Mouse (Mus musculus): Measurements from ENCODE around the gene Abca2. TPM values are rescaled to one million over a fixed set of nuclear protein-coding genes. Genes with fewer than 3 reads are reported as not detected.

Gene Abca2
- 30.0 and 52.4 TPM in 2 replicates for polyA plus RNA-seq (2012; ENCODE audit: insufficient read depth, insufficient read length, missing spikeins)

DNA sequence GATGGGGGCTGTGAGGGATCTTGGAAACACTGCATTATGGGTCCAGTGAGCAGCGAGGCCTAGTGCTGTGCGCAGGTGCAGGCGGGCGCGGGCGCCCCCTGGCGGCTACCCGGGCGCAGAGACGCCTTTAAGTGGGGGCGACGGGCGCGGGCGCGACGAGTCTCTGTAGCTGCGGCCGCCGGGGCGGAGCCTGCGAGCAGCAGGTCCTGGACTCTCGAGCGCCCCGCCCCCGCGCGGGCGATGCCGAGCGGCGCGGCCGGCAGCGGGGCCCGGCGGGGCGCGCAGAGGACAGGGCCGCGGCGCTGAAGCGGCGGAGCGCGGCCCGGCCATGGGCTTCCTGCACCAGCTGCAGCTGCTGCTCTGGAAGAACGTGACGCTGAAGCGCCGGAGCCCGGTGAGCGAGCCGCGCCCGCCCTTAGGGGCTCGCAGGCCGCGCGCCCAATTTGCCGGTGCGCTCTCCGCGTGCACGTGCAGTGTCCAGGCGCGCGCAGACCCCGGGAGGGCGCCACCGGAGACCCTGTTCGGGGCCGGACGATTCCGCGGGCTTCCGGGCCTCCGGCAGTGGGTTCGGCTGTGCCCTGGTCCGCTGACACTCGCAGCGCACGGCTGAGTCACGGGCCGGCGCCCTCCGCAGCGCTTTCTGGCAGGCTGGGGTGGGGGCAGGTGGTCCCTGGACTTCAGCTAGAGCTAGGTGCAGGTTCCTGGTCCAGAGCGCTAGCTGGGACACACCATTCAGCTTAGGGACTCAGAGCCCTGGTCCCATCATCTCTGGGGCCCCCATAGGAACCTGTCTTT, at the start of gene Abca2:
Gene Abca2, plus strand, starts transcription at position 262 of the 795 bp plus-strand sequence.
- Histone ChIP-seq H3K27ac (replicated peaks; ENCODE audit: low read depth, low read length) (no peak within 1 kb of the TSS), H3K4me3 (ENCODE audit: insufficient read depth, low read depth, low read length) (peak within 1 kb of the TSS; percentile 76), H3K4me1 (ENCODE audit: control insufficient read depth, insufficient read depth, insufficient read length, low read length) (peaks cover 2% of the 10 kb centered on the region; the same call in 1 of the 2 replicates)

- no peak overlapping the region for H3K27ac ChIP-seq (replicated peaks; ENCODE audit: low read depth, low read length)
- H3K4me3 ChIP-seq (ENCODE audit: insufficient read depth, low read depth, low read length): no peak overlapping the region
- H3K4me1 ChIP-seq (ENCODE audit: control insufficient read depth, insufficient read depth, insufficient read length, low read length): no peaks in the 10 kb centered on the region
These were observed 44.0 kb upstream of the Abca2 start for GRCm38 (mm10) chr2:25384492-25384891.

DNA sequence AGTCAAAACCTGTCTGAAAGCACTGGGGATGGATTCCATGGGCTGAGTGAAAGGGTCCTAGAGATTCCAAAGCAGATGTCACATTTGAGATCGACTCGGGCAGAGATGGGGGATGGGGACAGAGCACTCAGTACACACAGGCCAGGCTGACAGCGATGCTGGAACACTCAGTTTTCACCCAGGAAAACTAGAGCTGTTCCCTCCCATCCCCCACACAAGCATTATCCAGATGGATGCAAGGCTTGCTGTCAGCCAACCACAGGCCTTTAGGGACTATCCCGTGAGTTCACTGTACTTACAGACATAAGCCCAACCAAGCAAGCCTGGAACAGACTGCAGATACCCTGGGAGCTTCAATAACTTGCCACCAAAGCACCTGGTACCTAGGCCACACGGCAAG, 37.2 kb upstream of the Abca2 start:
- Histone ChIP-seq H3K27ac (replicated peaks; ENCODE audit: low read depth, low read length) (no peak overlapping the region), H3K4me1 (ENCODE audit: control insufficient read depth, insufficient read depth, insufficient read length, low read length) (peaks cover under 1% of the 10 kb centered on the region; the same call in 1 of the 2 replicates), H3K4me3 (ENCODE audit: insufficient read depth, low read depth, low read length) (no peak overlapping the region)

GRCm38 (mm10) chr2:25394281-25395221, 34.0 kb upstream of the Abca2 start:
- peak overlapping the region; percentile 32; the same call in 1 of the 2 replicates for H3K27ac ChIP-seq (replicated peaks; ENCODE audit: low read depth, low read length)
- H3K4me1 ChIP-seq (ENCODE audit: control insufficient read depth, insufficient read depth, insufficient read length, low read length): peaks cover 4% of the 10 kb centered on the region; the same call in 1 of the 2 replicates
- H3K4me3 ChIP-seq (ENCODE audit: insufficient read depth, low read depth, low read length): no peak overlapping the region

GRCm38 (mm10) chr2:25395721-25396596, 32.5 kb upstream of the Abca2 start, which contains the start of gene Entpd2:
TSS of gene Entpd2 (plus strand) at chr2:25395874.
- peak within 1 kb of the TSS; percentile 65 for H3K4me3 ChIP-seq (ENCODE audit: insufficient read depth, low read depth, low read length)
- H3K27ac ChIP-seq (replicated peaks; ENCODE audit: low read depth, low read length): 0 out of 2 replicates have a peak within 1 kb of the TSS, but pooled peaks have one; percentile 13
- peaks cover 4% of the 10 kb centered on the region; the same call in 1 of the 2 replicates for H3K4me1 ChIP-seq (ENCODE audit: control insufficient read depth, insufficient read depth, insufficient read length, low read length)

DNA sequence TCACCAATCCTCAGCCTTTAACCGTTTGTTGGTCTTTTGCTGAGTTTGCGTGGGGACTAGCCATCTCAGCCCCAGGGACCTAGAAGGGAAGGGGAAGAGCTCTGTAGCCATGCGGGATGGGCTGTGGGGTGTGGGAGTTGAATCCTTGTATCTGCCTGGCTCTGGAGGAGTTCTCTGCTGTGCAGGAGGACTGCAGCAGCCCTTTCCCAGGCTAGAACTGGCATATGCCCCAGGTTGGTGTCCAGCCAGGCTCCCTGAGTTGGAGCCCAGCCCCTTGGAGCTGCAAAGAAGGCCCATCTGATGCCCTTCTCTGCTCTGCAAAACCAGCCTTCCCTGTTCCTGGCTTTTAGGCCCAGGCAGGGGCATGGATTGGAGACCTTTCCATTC, 31.9 kb upstream of the Abca2 start:
- 0 out of 2 replicates have a peak overlapping the region, but pooled peaks have one; percentile 13 for H3K27ac ChIP-seq (replicated peaks; ENCODE audit: low read depth, low read length)
- H3K4me3 ChIP-seq (ENCODE audit: insufficient read depth, low read depth, low read length): peak overlapping the region; percentile 65
- peaks cover 4% of the 10 kb centered on the region; the same call in 1 of the 2 replicates for H3K4me1 ChIP-seq (ENCODE audit: control insufficient read depth, insufficient read depth, insufficient read length, low read length)

DNA sequence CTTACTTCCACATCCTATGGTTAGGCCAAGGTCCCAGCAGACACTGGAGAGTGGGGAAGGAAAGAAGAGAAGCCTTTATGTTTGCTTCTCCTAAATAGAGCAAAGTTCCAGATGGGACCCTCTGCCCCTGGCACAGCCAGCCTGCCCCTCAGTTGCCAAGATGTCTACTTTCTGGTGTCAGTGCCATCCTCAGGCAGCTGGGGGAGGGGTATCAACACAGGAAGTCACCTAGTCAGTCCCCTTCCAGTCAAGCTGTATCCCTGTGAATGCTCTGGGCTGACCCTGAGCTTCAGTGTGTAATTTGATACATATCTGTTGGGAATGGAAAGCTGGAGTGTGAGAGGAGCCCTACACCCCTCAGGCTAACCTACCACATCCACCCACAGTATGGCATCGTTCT, 31.5 kb upstream of the Abca2 start:
- no peak overlapping the region for H3K4me3 ChIP-seq (ENCODE audit: insufficient read depth, low read depth, low read length)
- H3K4me1 ChIP-seq (ENCODE audit: control insufficient read depth, insufficient read depth, insufficient read length, low read length): peaks cover 4% of the 10 kb centered on the region; the same call in 1 of the 2 replicates
- no peak overlapping the region for H3K27ac ChIP-seq (replicated peaks; ENCODE audit: low read depth, low read length)

DNA sequence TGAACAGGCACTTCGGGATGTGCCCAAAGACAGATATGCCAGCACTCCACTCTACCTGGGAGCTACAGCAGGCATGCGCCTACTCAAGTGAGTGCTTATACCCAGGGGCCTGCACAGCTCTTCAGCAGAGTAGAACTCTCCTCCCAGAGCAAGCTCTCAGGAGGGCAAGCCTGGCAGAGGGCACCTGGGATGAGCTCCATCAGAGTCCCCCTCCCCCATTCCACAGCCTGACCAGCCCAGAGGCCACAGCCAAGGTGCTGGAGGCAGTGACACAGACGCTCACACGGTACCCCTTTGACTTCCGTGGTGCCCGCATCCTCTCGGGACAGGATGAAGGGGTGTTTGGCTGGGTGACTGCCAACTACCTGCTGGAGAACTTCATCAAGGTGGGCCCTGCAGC, 30.4 kb upstream of the Abca2 start:
- H3K4me3 ChIP-seq (ENCODE audit: insufficient read depth, low read depth, low read length): no peak overlapping the region
- H3K4me1 ChIP-seq (ENCODE audit: control insufficient read depth, insufficient read depth, insufficient read length, low read length): peaks cover 4% of the 10 kb centered on the region; the same call in 1 of the 2 replicates
- H3K27ac ChIP-seq (replicated peaks; ENCODE audit: low read depth, low read length): no peak overlapping the region

- Histone ChIP-seq H3K4me3 (ENCODE audit: insufficient read depth, low read depth, low read length) (no peak within 1 kb of the TSS), H3K4me1 (ENCODE audit: control insufficient read depth, insufficient read depth, insufficient read length, low read length) (peaks cover 4% of the 10 kb centered on the region; the same call in 1 of the 2 replicates), H3K27ac (replicated peaks; ENCODE audit: low read depth, low read length) (no peak within 1 kb of the TSS)
These were observed 29.5 kb upstream of the Abca2 start, which contains the start of gene Npdc1 for GRCm38 (mm10) chr2:25399051-25399450. TSS of gene Npdc1 (plus strand) at chr2:25399351.

GRCm38 (mm10) chr2:25400291-25400690, 28.2 kb upstream of the Abca2 start:
- Histone ChIP-seq H3K4me3 (ENCODE audit: insufficient read depth, low read depth, low read length) (peak overlapping the region; percentile 42), H3K4me1 (ENCODE audit: control insufficient read depth, insufficient read depth, insufficient read length, low read length) (peaks cover 4% of the 10 kb centered on the region; the same call in 1 of the 2 replicates), H3K27ac (replicated peaks; ENCODE audit: low read depth, low read length) (no peak overlapping the region; the same call in 1 of the 2 replicates)

DNA sequence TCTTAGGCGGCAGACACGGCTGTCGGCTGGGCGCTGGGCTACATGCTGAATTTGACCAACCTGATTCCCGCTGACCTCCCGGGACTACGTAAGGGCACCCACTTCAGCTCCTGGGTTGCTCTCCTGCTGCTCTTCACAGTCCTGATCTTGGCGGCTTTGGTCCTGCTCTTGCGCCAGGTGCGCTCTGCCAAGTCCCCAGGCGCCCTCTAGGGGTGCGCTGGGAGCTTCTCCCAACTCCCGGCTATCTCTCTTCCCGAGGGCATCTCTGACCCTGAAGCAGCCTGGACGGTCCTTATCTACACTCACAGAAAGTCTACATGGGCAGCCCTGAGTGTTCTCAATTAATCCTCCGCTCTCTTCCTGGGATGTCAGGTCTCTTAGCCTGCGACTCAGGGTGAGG, 27.7 kb upstream of the Abca2 start:
- Histone ChIP-seq H3K4me1 (ENCODE audit: control insufficient read depth, insufficient read depth, insufficient read length, low read length) (peaks cover 4% of the 10 kb centered on the region; the same call in 1 of the 2 replicates), H3K4me3 (ENCODE audit: insufficient read depth, low read depth, low read length) (peak overlapping the region; percentile 42), H3K27ac (replicated peaks; ENCODE audit: low read depth, low read length) (no peak overlapping the region; the same call in 1 of the 2 replicates)

DNA sequence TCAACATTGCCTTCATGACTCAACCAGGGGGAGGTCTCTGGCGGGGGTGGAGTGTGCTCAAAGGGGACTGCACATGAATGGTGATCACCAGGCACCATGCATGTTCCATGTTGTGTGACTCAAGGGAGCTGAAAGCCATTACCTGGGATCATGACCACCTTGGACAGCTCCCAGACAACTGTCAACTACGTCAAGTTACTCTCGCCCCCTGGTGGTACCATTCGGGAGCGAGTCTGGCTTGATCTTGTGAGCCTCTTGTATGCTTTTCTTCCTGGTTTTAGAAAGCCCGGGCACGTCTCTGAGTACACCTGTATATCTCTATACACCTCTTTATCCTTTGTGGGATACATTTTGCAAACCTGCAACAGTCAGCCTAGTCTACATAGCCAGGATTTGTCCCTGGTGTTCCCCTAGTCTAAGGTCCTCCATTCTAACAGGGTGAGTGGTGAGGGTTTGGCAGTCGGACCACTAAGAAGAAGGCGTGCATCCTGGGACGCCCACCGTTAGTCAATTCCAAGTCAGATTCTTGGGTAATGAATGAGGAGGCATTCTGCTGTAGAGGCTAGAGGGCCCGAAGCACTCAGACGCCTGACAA, 26.0 kb upstream of the Abca2 start:
- H3K27ac ChIP-seq (replicated peaks; ENCODE audit: low read depth, low read length): no peak overlapping the region
- H3K4me1 ChIP-seq (ENCODE audit: control insufficient read depth, insufficient read depth, insufficient read length, low read length): no peaks in the 10 kb centered on the region
- peak overlapping the region; percentile 68 for H3K4me3 ChIP-seq (ENCODE audit: insufficient read depth, low read depth, low read length)

DNA sequence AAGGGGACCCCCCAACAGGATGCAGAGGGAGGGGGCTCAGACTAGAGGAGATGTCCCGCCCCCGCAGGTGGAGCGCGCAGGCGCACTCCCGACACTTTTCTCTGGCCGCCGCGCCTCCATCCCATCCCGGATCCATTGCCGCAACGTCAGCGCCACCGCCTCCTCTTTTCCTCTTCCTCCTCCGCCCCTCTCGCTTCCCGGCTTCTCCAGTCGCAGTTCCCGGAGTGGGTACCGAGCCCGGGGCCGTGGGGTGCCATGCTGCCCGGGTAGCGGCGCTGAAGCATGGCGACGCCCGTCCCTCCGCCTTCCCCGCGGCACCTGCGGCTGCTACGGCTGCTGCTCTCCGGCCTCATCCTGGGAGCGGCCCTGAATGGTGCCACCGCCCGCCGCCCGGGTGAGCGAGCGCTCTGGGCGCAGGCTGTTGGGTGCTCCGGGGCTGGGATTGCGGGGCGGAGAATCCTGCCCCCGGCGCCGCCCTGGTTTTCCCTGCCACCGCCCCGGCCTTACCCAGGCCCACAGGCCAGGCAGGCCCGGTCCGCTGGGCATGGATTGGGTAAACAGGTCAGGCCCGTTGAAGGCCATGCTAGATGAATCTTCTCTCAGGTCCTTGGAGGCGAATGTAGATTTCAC, 25.4 kb upstream of the Abca2 start:
- H3K4me1 ChIP-seq (ENCODE audit: control insufficient read depth, insufficient read depth, insufficient read length, low read length): no peaks in the 10 kb centered on the region
- H3K4me3 ChIP-seq (ENCODE audit: insufficient read depth, low read depth, low read length): peak overlapping the region; percentile 68
- peak overlapping the region; percentile 3; the same call in 1 of the 2 replicates for H3K27ac ChIP-seq (replicated peaks; ENCODE audit: low read depth, low read length)

Data from brown adipose tissue, adult 24 weeks (tissue).